Mouse (Mus musculus): ENCODE results near the gene Hectd4. TPM values are rescaled to one million over a fixed set of nuclear protein-coding genes. Genes with fewer than 3 reads are reported as not detected.

Hectd4 gene
- total and polyA plus RNA-seq, 3 experiments, result 9.8 to 23.1 (median 22.6) TPM

DNA sequence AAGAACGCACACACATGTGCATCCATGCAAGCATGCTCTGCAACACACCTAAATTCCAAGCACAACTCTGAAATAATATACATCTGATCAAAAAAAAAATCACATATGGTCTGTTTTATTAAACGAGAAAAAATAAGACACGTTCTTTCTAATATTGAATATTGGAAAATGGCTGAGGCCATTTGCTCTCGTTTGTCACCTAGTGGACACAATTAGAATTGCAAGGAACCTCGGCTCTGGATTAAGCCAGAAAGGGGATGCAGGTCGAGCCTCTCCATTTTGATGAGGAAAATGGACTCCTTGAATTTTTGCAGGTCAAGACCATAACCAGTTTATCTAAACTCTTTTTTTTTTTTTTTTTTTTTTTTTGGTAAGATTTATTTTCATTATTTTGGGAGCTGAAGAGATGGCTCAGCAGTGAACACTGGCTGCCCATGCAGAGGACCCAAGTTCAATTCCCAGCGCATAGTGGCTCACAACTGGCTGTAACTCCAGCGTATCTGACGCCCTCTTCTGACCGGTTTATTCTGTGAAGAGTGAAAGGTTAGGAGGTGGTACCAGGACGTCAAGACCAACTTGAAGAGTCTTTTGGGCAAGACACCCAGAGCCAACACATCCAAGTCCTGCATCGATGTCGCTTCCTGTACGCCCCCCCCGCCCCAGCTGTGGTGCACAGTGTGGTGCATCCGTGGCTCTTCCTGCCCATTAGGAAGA, 172.8 kb downstream of the Hectd4 start:
- Histone ChIP-seq H3K4me3 (no peak overlapping the region), H3K4me1 (ENCODE audit: control insufficient read depth, insufficient read depth, low read length) (peaks cover 3% of the 10 kb centered on the region; the same call in 1 of the 2 replicates), H3K27me3 (ENCODE audit: control insufficient read depth, insufficient read depth, low read length) (no peaks in the 10 kb centered on the region), H3K36me3 (ENCODE audit: control insufficient read depth, insufficient read depth, low read length) (no peaks in the 10 kb centered on the region), H3K79me2 (replicated peaks; ENCODE audit: control insufficient read depth, insufficient read depth, low read length) (no peaks in the 10 kb centered on the region), H3K9ac (ENCODE audit: low read depth, low read length) (no peak overlapping the region), H3K27ac (no peak overlapping the region)
- intact Hi-C loops (cut with DNase I), result loop anchor here (5.0 kb wide), 1 partner anchor 176 kb away; no protein-coding TSS in a partner anchor
- TF ChIP-seq CTCF (IDR thresholded peaks at IDR 0.05) (peak; percentile 83), POLR2A (IDR thresholded peaks at IDR 0.05; ENCODE audit: insufficient read depth, low read depth, low read length) (no peak), EP300 (IDR thresholded peaks at IDR 0.05; ENCODE audit: insufficient read depth, low read depth, low read length) (no peak)
- no peak for DNase-seq
- 49% methylated on average over 16 of the region's 16 CpGs for WGBS

DNA sequence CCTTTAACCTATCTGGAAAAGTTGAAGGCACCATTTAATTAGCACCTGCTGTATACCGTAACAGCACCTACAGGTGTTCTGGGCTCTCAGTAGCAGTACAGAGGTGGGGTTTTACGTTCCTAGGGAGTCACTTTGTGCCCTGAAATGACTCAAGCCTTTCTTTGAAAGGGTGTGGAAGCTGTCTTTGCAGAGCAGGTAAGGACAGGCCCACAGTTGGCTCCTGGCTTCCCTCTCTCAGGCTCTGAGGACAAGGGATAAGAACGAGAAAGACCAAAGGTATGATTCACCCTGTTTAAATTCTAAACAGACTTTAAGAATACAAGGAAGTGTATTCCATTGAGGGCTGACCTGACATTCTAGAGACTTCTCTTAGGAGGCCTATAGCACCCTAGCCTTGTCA, 173.4 kb downstream of the Hectd4 start:
- H3K27me3 ChIP-seq (ENCODE audit: control insufficient read depth, insufficient read depth, low read length), result no peaks in the 10 kb centered on the region
- DNase-seq, result no peak
- intact Hi-C loops (cut with DNase I), result loop anchor here (5.0 kb wide), 1 partner anchor 176 kb away; no protein-coding TSS in a partner anchor
- H3K36me3 ChIP-seq (ENCODE audit: control insufficient read depth, insufficient read depth, low read length), result no peaks in the 10 kb centered on the region
- H3K27ac ChIP-seq, result no peak overlapping the region
- WGBS, result 77% methylated on average over 3 of the region's 3 CpGs
- H3K79me2 ChIP-seq (replicated peaks; ENCODE audit: control insufficient read depth, insufficient read depth, low read length), result peaks cover 2% of the 10 kb centered on the region
- no peak overlapping the region for H3K4me3 ChIP-seq
- no peak overlapping the region for H3K9ac ChIP-seq (ENCODE audit: low read depth, low read length)
- 0 out of 2 replicates have a peak, but pooled peaks cover 3% of the 10 kb centered on the region for H3K4me1 ChIP-seq (ENCODE audit: control insufficient read depth, insufficient read depth, low read length)
- TF ChIP-seq CTCF (IDR thresholded peaks at IDR 0.05) (no peak), EP300 (IDR thresholded peaks at IDR 0.05; ENCODE audit: insufficient read depth, low read depth, low read length) (no peak), POLR2A (IDR thresholded peaks at IDR 0.05; ENCODE audit: insufficient read depth, low read depth, low read length) (no peak)

DNA sequence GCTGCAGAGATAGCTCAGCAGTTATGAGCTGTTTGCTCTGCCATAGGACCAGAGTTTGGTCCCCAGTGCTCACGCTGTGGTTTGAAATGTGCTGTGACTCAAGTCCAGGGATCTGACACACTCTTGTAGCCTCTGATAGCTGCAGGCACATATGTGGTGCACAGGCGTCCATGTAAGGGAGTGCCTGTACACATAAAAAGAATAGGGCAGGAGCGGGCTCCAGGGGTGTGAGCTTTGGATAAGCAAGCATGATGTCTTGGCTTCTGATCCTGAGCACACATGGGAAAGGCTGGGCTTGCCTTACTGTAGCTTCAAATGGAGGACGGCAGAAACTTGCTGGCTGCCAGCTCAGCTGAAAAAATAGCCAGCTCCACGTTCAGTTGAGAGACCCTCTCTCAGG, 175.6 kb downstream of the Hectd4 start:
- H3K27ac ChIP-seq, result no peak overlapping the region
- no peak for DNase-seq
- intact Hi-C loops (cut with DNase I), result loop anchor here (5.0 kb wide), 2 partner anchors 152 to 317 kb away; partner anchors contain the start of genes Adam1a, Atxn2, Gm42878 and Mapkapk5
- no peaks in the 10 kb centered on the region; the same call in 1 of the 2 replicates for H3K36me3 ChIP-seq (ENCODE audit: control insufficient read depth, insufficient read depth, low read length)
- TF ChIP-seq CTCF (IDR thresholded peaks at IDR 0.05) (no peak), EP300 (IDR thresholded peaks at IDR 0.05; ENCODE audit: insufficient read depth, low read depth, low read length) (no peak), POLR2A (IDR thresholded peaks at IDR 0.05; ENCODE audit: insufficient read depth, low read depth, low read length) (no peak)
- H3K79me2 ChIP-seq (replicated peaks; ENCODE audit: control insufficient read depth, insufficient read depth, low read length), result peaks cover 5% of the 10 kb centered on the region
- no peak overlapping the region for H3K9ac ChIP-seq (ENCODE audit: low read depth, low read length)
- peaks cover 8% of the 10 kb centered on the region for H3K4me1 ChIP-seq (ENCODE audit: control insufficient read depth, insufficient read depth, low read length)
- 73% methylated on average over 5 of the region's 5 CpGs for WGBS
- no peaks in the 10 kb centered on the region for H3K27me3 ChIP-seq (ENCODE audit: control insufficient read depth, insufficient read depth, low read length)
- no peak overlapping the region for H3K4me3 ChIP-seq

DNA sequence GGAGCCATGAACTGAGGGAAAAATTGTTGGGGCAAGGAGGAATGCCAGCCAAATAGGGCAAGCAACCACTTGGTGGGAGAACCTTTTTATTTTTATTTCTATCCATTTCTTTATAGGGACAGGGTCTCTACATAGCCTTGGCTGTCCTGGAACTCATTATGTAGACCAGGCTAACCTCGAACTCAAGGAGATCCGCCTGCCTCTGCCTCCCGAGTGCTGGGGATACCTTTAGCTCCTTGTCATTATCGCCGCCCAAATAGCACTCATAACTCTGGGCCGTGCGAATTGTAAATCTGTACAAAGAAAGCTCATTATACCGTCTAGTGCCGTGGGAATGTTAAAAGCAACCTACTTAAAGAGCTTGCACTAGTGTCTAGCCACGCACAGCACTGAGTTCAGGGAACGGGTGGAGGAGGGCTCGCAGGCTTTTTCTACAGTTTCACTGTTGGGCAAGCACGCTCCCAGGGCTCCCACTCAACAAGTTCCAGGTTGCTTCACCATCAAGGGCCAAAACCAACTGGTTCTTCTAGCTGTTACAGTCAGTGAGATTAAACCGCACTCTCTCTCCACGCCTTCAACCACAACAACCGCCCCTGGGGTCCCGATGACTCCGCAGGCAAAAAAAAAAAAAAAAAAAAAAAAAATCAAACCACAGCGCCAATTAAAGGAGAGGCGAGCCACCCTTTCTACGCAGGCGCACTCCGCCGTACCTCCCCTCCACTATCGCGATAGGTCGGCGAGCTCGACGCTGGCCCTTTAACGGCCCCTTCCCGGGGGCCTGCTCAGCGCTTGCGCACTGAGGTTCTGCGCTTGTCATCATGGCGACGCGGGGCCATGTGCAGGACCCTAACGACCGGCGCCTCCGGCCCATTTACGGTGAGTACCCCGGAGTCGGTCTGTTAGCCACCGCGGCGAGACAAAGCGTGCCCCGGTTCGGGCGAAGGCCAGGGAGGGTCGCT, 177.4 kb downstream of the Hectd4 start, which contains the start of gene Naa25:
Naa25 (plus strand) TSS at position 750 of the 959 bp plus-strand sequence.
- Histone ChIP-seq H3K4me3 (peak within 1 kb of the TSS; percentile 88), H3K79me2 (replicated peaks; ENCODE audit: control insufficient read depth, insufficient read depth, low read length) (peaks cover 9% of the 10 kb centered on the region), H3K27ac (peak within 1 kb of the TSS; percentile 90), H3K9ac (ENCODE audit: low read depth, low read length) (peak within 1 kb of the TSS; percentile 83), H3K27me3 (ENCODE audit: control insufficient read depth, insufficient read depth, low read length) (no peaks in the 10 kb centered on the region), H3K4me1 (ENCODE audit: control insufficient read depth, insufficient read depth, low read length) (peaks cover 9% of the 10 kb centered on the region), H3K36me3 (ENCODE audit: control insufficient read depth, insufficient read depth, low read length) (no peaks in the 10 kb centered on the region; the same call in 1 of the 2 replicates)
- 7% methylated on average over 53 of the region's 53 CpGs for WGBS
- intact Hi-C loops (cut with DNase I), result loop anchor here (5.0 kb wide), 2 partner anchors 150 to 315 kb away; partner anchors contain the start of genes Adam1a, Atxn2, Gm42878 and Mapkapk5
- TF ChIP-seq POLR2A (IDR thresholded peaks at IDR 0.05; ENCODE audit: insufficient read depth, low read depth, low read length) (peak; percentile 60), EP300 (IDR thresholded peaks at IDR 0.05; ENCODE audit: insufficient read depth, low read depth, low read length) (no peak)
- peak; percentile 94 to 96 for DNase-seq

DNA sequence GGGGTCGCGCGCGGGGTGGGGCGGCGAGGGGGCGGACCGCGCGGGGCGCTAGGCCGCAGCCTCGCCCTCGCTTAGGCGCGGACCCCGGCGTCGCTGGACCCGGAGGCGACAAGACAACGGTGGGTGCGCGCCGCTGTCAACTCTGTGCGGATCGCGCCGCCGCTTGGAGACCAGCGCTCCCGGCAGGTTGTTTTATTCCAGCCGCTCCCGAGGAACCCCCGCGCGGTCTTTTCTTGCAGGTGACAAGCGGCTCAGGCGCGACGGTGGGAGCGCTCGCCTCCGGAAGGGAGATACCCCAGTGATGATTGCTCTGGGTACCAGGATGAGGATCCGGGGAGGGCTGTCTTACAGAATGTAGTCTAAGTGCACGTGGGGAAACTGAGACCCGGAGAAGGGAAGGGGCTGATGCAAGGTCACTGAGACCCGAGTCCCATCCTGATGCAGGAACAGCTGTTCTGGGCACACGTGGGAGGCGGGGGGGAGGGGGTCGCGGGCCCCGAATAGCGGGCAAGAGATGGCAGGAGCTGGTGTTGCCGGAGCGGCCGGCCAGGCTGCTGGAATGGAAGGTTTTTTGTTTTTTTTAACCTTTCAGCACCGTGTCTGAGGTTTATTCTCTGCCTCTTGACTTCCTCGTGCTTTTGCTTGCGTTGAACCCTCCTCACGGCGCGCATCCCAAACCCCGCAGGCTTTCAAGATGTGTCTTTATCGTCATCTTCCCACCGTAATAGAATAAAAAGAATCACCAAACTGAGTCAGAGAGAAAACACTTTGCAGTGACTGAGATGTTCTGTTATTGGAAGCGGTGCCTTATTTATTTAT, 178.3 kb downstream of the Hectd4 start:
- TF ChIP-seq CTCF (IDR thresholded peaks at IDR 0.05) (no peak), POLR2A (IDR thresholded peaks at IDR 0.05; ENCODE audit: insufficient read depth, low read depth, low read length) (no peak), EP300 (IDR thresholded peaks at IDR 0.05; ENCODE audit: insufficient read depth, low read depth, low read length) (no peak)
- Histone ChIP-seq H3K27me3 (ENCODE audit: control insufficient read depth, insufficient read depth, low read length) (no peaks in the 10 kb centered on the region), H3K4me3 (peak overlapping the region; percentile 88), H3K79me2 (replicated peaks; ENCODE audit: control insufficient read depth, insufficient read depth, low read length) (peaks cover 9% of the 10 kb centered on the region), H3K4me1 (ENCODE audit: control insufficient read depth, insufficient read depth, low read length) (peaks cover 9% of the 10 kb centered on the region), H3K9ac (ENCODE audit: low read depth, low read length) (peak overlapping the region; percentile 83), H3K36me3 (ENCODE audit: control insufficient read depth, insufficient read depth, low read length) (no peaks in the 10 kb centered on the region; the same call in 1 of the 2 replicates), H3K27ac (peak overlapping the region; percentile 90)
- WGBS, result 2% methylated on average over 67 of the region's 67 CpGs
- DNase-seq, result no peak
- intact Hi-C loops (cut with DNase I), result loop anchor here (5.0 kb wide), 2 partner anchors 149 to 314 kb away; partner anchors contain the start of genes Adam1a, Atxn2, Gm42878 and Mapkapk5

All from heart, adult 2 months (tissue).